In the genomic region with DNA sequence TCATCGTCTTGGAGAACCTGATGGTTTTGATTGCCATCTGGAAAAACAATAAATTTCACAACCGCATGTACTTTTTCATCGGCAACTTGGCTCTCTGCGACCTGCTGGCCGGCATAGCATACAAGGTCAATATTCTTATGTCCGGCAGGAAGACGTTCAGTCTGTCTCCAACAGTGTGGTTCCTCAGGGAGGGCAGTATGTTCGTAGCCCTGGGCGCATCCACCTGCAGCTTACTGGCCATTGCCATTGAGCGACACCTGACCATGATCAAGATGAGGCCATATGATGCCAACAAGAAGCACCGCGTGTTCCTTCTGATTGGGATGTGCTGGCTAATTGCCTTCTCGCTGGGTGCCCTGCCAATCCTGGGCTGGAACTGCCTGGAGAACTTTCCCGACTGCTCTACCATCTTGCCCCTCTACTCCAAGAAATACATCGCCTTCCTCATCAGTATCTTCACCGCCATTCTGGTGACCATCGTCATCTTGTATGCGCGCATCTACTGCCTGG, we compare ENCODE assay signal across 8 mouse cellular contexts. TPM values are rescaled to one million over a fixed set of nuclear protein-coding genes. Genes with fewer than 3 reads are reported as not detected.
DNase-seq lines count a peak whose midpoint lies in the region; ATAC-seq and TF ChIP-seq lines count a peak whose summit lies in the region.

No protein-coding gene starts in this region.

- H3K36me3 ChIP-seq in heart, embryonic 13.5 days: peaks cover 49% of the 10 kb centered on the region
- H3K36me3 ChIP-seq in testis, adult 2 months (ENCODE audit: control insufficient read depth, insufficient read depth, low read length): no peaks in the 10 kb centered on the region
- H3K36me3 ChIP-seq in limb, embryonic 15.5 days: peaks cover 55% of the 10 kb centered on the region

- 0 out of 2 replicates have a peak overlapping the region, but pooled peaks have one; percentile 15 for H3K4me3 ChIP-seq in heart, embryonic 13.5 days
- peak overlapping the region; percentile 81 for H3K4me3 ChIP-seq in testis, adult 2 months (ENCODE audit: control insufficient read depth, low read depth, low read length)
- no peak overlapping the region for H3K4me3 ChIP-seq in limb, embryonic 15.5 days

- H3K4me1 ChIP-seq in heart, embryonic 13.5 days: peaks cover 25% of the 10 kb centered on the region
- H3K4me1 ChIP-seq in testis, adult 2 months (ENCODE audit: control insufficient read depth, insufficient read depth, low read length): peaks cover 17% of the 10 kb centered on the region
- H3K4me1 ChIP-seq in limb, embryonic 15.5 days: peaks cover 30% of the 10 kb centered on the region

- H3K27ac ChIP-seq in heart, embryonic 13.5 days (replicated peaks): no peak overlapping the region
- no peak overlapping the region for H3K27ac ChIP-seq in testis, adult 2 months (ENCODE audit: control insufficient read depth, insufficient read depth, low read depth, low read length)
- H3K27ac ChIP-seq in limb, embryonic 15.5 days: no peak overlapping the region

- H3K9ac ChIP-seq in heart, embryonic 13.5 days: 0 out of 2 replicates have a peak overlapping the region, but pooled peaks have one; percentile 52
- H3K9ac ChIP-seq in limb, embryonic 15.5 days: no peak overlapping the region

- H3K9me3 ChIP-seq in heart, embryonic 13.5 days: peaks cover 5% of the 10 kb centered on the region; the same call in 1 of the 2 replicates
- no peaks in the 10 kb centered on the region for H3K9me3 ChIP-seq in limb, embryonic 15.5 days

- no peak for TF ChIP-seq CTCF in testis, adult 2 months (IDR thresholded peaks at IDR 0.05; ENCODE audit: control insufficient read depth, insufficient read depth, insufficient replicate concordance, low read depth, low read length)

- H3K27me3 ChIP-seq in heart, embryonic 13.5 days (replicated peaks): no peaks in the 10 kb centered on the region
- H3K27me3 ChIP-seq in testis, adult 2 months (ENCODE audit: control insufficient read depth, insufficient read depth, low read length): no peaks in the 10 kb centered on the region
- no peaks in the 10 kb centered on the region for H3K27me3 ChIP-seq in limb, embryonic 15.5 days

- DNase-seq in heart, postnatal 4 days: no peak
- no peak for DNase-seq in testis, postnatal 14 days (ENCODE audit: low spot score)
- no peak for DNase-seq in thymus, postnatal 36 days
- DNase-seq in adrenal gland, adult 8-10 months: no peak
- no peak for DNase-seq in lung, postnatal 36 days

- ATAC-seq in heart, embryonic 13.5 days (ENCODE audit: extremely low read depth, insufficient number of reproducible peaks, low FRiP score, low TSS enrichment): no peak
- ATAC-seq in limb, embryonic 15.5 days (ENCODE audit: insufficient number of reproducible peaks, low FRiP score, low TSS enrichment, low read depth): no peak

- WGBS in heart, embryonic 13.5 days: 72% methylated on average over 19 of the region's 19 CpGs
- 73% methylated on average over 19 of the region's 19 CpGs for WGBS in limb, embryonic 15.5 days

- H3K4me2 ChIP-seq in heart, embryonic 13.5 days: peak overlapping the region; percentile 51; the same call in 1 of the 2 replicates
- H3K4me2 ChIP-seq in limb, embryonic 15.5 days: peak overlapping the region; percentile 26

- no peak for TF ChIP-seq POLR2A in testis, adult 2 months (IDR thresholded peaks at IDR 0.05; ENCODE audit: control insufficient read depth, low read depth, low read length)

RNA-seq across cellular contexts. Expression of a gene that starts 10.6 kb away (rescaled TPM):
- polyA plus RNA-seq in heart, embryonic 13.5 days (2015; fragmentation: Nextera tagmentation; extraction: Ambion mirVana): 19.3 and 24.0 TPM in 2 replicates
- total RNA-seq in heart, postnatal 4 days (2021): 10 to 100 TPM; 22.9 to 23.2 TPM
- polyA plus RNA-seq in testis, adult 2 months (2012; rRNA removed): 3.1 TPM in 2 replicates
- polyA plus RNA-seq in limb, embryonic 15.5 days (2015; fragmentation: Nextera tagmentation; extraction: Ambion mirVana): 101 and 109 TPM in 2 replicates
- 10 to 100 TPM; 11.2 to 20.9 (median 14.8) TPM for total RNA-seq in adrenal gland, adult 8-10 months (2022)
